Mouse (Mus musculus) olfactory bulb, adult 2 months (tissue): ENCODE measurements around the gene Ubl5.

ENCODE experiments used
- CTCF ChIP-seq: fragments of 200-500 bp; IDR thresholded peaks from 2 replicates; pipeline ENCODE4 v1.5.1; 2012; ENCODE audit warnings: low read depth, mild to moderate bottlenecking, low read length, moderate library complexity; ENCODE audit not compliant: insufficient read depth
- POLR2A ChIP-seq: fragments of 200-500 bp; IDR thresholded peaks from 2 replicates; pipeline ENCODE4 v1.6.1; 2012; ENCODE audit warnings: mild to moderate bottlenecking, low read depth, low read length, moderate library complexity; ENCODE audit not compliant: insufficient read depth

GRCm38 (mm10) chr9:20696107-20696712 is 53.5 kb downstream of the Ubl5 start:
- TF ChIP-seq CTCF (no peak), POLR2A (no peak)
